Mouse (Mus musculus): ENCODE data around the gene Mkrn2.

Mkrn2 gene

GRCm38 (mm10) chr6:115601715-115602523, at the start of gene Mkrn2:
Mkrn2 (plus strand) TSS chr6:115601902.
- DNase-seq (ENCODE audit: low spot score): no peak

DNA sequence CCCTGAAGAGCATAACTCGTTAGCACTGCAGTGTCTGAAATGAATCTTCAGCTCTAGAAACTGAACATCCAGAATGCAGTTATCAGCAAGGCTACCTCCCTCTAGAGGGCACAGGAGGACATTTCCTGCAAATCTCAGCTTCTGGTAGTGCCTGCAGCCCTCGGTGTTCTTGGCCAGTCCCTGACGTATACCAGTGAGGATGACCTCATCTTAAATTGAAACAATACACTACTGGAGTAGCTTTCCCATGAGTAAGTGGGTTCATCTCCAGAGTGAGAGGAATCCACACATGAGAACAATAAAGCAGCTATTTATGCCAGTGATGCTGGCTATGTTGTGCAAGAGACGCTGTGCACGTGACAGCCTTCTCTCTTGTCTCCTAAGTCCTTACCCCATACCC, 46.2 kb upstream of the Mkrn2 start:
- no peak for DNase-seq (ENCODE audit: low spot score)

- DNase-seq (ENCODE audit: low spot score): no peak
These were observed 43.5 kb upstream of the Mkrn2 start for GRCm38 (mm10) chr6:115558176-115558575.

GRCm38 (mm10) chr6:115559651-115560632, 41.8 kb upstream of the Mkrn2 start:
- no peak for DNase-seq (ENCODE audit: low spot score)

DNA sequence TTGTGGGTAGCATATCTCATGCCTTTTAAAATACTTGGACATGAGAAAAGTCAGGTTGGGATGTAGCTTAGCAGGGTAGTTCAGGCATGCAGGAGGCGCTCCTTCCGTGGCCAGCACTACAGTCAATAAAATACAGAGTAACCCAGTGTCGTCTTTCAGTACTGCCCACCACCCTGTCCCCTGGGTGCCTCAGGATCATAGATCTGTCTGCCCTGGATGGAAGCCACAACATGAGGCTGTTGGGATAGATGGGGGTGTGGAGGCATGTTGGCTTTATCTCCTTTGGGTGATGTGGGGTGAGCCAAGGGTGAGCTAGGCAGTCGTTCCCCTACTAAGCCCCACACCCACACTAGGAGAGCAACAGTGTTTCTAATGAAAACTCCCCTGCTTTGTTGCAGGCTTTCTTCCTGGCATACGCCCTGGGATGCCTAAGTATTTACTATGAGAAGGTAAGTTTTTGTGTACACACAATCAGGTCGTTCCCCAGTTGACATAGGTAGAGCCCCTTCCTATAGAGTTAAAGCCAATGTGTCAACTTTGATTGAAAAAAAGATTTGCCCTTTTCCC, 36.1 kb upstream of the Mkrn2 start:
- DNase-seq (ENCODE audit: low spot score): no peak

DNA sequence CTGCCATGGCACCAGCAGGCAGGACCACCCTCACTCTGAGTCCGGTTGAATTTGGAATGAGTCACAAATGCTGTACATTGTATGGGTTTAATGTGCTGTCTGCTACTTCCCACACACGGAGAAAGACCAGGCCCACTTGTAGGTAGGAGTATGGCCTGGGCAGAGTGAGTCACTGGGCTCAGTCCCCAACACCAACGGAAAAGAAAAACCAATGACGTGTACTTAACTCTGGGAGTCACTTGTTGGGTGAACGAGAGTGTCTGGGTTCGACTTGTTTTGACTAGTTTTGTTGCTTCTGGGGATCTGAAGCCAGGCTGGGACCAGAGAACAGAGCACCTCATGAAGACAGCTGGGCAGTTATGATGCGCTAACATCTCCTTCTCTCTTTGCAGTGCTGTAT, 27.5 kb upstream of the Mkrn2 start:
- no peak for DNase-seq (ENCODE audit: low spot score)

GRCm38 (mm10) chr6:115577407-115577806, 24.3 kb upstream of the Mkrn2 start:
- DNase-seq (ENCODE audit: low spot score): no peak

DNA sequence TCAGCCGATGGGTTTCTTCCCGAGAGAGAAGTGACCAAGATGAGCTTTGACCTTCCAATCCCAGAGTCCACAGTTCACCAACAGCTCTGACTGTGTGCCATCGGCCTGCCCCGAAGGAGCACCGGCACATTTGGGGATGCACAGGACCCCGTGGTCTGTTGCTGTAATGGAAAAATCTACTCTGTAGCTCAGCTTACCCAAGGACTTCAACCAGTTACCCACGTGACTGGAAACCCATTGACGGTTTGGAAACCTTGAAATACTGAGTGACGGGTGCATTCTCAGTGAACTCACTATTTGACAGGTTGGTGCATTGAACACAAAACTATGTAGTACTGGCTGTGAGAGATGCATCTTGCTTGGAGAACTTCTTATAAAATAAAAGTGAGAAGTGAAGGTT, 23.8 kb upstream of the Mkrn2 start:
- DNase-seq (ENCODE audit: low spot score): no peak

GRCm38 (mm10) chr6:115580810-115581209, 20.9 kb upstream of the Mkrn2 start:
- no peak for DNase-seq (ENCODE audit: low spot score)

DNA sequence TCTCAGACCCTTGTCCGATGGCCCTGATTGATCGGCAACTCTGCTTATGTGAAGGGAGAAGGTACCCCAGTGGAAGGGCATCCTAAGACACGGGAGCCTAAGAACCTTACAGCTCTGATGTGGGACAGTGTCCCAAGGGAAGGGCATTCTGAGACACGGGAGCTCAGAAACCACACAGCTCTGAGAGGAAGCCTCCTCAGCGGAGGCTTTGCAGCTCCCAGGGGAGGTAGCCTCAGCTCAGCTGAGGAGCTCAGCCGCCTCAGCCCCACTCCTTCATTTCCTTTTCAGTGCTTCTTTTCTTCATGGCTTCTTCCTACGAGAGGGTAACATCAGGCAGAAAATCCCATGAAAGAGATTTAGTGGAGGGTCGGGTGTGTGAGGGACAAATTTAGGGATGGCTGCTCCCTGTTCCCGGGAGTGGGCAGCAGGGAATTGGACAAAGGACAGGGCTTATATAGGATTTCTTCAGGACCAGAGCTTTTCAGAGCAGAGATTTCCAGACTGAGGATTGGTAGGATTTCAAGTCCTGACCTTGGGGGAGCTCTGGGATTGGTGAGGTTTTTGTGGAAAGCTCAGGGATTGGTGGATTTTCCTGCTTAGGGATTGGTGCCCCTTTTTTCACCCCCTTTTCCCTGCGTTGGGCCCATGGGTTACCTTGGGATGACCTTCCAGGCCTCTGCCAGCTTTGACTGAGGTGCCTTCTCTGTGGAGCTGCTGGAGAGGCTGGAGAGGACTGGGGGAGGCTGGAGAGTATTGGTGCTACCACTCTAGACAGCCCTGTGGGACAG, 19.2 kb upstream of the Mkrn2 start:
- DNase-seq (ENCODE audit: low spot score): no peak

DNA sequence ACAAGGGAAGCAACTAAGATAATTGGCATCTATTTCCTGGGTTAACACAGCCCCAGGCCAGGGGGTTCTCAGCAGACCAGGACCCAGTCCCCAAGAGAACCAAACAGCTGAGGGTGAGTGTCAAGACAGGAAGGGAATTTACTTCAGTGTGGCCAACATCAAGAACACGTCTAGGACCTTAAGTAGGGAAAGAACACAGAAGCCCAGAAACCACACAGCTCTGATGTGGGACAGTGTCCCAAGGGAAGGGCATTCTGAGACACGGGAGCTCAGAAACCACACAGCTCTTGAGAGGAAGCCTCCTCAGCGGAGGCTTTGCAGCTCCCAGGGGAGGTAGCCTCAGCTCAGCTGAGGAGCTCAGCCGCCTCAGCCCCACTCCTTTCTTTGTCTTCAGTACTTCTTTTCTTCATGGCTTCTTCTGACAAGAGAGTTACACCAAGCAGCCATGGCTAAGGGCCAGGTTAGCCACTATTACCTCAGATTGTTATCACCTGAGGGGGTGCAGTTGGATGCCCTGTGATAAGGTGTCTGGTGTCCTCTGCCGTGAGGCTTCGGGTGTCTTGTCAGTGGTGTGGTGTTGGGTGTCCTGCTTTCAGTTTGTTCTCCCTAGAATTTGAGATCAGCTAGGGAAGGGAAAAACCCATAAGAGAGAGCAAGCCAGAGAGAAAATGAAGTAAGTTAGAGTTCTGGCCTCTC, 18.1 kb upstream of the Mkrn2 start:
- DNase-seq (ENCODE audit: low spot score): no peak

- no peak for DNase-seq (ENCODE audit: low spot score)
These were observed 17.5 kb upstream of the Mkrn2 start for GRCm38 (mm10) chr6:115584176-115584575.

DNA sequence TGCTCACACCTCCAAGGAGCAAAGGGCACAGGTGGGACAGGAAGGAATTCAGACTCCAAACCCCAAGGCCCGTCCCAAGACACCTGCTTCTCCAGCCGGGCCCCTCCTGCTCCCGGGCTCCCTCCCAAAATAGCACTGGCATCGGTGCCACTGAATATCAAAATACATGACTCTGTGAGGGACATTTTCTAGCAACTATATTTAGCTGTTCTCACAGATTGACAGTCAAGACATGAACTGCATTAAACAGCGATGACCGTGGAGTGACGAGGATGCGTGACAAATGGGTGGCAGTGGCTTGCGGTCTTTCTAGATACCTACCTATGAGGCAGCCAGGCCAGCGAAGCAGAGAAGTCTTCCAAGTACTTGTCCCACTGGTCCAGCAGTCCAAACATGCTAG, 15.4 kb upstream of the Mkrn2 start:
- no peak for DNase-seq (ENCODE audit: low spot score)

GRCm38 (mm10) chr6:115591692-115592359, 9.9 kb upstream of the Mkrn2 start:
- DNase-seq (ENCODE audit: low spot score): no peak

GRCm38 (mm10) chr6:115592458-115592857, 9.2 kb upstream of the Mkrn2 start, which contains the start of gene Mkrn2os:
Mkrn2os (minus strand) TSS chr6:115592576.
- no peak for DNase-seq (ENCODE audit: low spot score)

GRCm38 (mm10) chr6:115593252-115593651, 8.4 kb upstream of the Mkrn2 start:
- DNase-seq (ENCODE audit: low spot score): no peak

DNA sequence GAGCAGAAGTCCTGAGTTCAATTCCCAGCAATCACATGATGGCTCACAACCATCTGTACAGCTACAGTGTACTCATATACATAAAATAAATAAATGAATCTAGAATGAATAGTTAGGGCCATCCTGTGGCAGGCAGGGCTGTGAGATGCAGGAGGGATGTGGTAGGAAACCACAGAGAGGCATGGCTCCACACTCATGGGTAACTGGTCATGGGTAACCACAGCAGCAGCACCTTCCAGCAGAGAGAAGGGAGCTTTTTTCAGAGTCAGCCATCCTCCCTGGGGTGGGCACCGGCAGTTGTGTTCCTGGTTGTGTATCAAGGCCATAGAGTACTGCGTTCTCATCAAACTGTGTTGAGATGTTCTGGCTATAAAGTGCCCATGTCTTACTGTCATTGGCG, 7.2 kb upstream of the Mkrn2 start:
- DNase-seq (ENCODE audit: low spot score): no peak

- no peak for DNase-seq (ENCODE audit: low spot score)
These were observed 6.0 kb upstream of the Mkrn2 start for GRCm38 (mm10) chr6:115595667-115596066.

- no peak for DNase-seq (ENCODE audit: low spot score)
These were observed 384 bp upstream of the Mkrn2 start for GRCm38 (mm10) chr6:115601322-115601714.

- DNase-seq (ENCODE audit: low spot score): no peak
These were observed 4.8 kb downstream of the Mkrn2 start for GRCm38 (mm10) chr6:115606461-115606860.

DNA sequence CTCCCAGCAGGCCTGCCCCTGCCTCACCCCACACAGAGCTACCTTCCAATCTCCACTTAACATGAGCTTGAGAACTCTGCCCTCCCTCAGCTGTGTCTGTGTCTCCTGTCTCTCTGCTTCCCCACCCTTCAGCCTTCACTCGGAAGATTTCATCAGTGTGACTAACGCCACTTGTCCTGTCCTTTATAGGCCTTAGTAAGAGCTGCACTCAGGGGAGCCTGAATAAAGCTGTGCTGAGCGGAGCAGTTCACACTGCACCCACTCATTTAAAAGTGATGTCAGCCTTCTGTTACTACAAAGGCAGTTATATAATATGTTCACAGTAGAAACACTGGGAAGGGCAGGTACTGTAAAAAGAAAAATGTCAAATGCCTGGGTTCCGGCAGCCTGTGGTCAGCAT, 5.7 kb downstream of the Mkrn2 start:
- peak; percentile 63 for DNase-seq (ENCODE audit: low spot score)
